Mouse (Mus musculus): Measurements from ENCODE around the gene Dazap2. TPM values are rescaled to one million over a fixed set of nuclear protein-coding genes. Genes with fewer than 3 reads are reported as not detected.

Dazap2 gene
- polyA plus RNA-seq (2015; fragmentation: Nextera tagmentation; extraction: Ambion mirVana), result 208 and 209 TPM in 2 replicates

- no peaks in the 10 kb centered on the region for H3K27me3 ChIP-seq
- peak within 1 kb of the TSS; percentile 96 for H3K27ac ChIP-seq
- H3K9me3 ChIP-seq, result no peaks in the 10 kb centered on the region
- H3K4me2 ChIP-seq, result peak within 1 kb of the TSS; percentile 85
- peaks cover 17% of the 10 kb centered on the region for H3K4me1 ChIP-seq
- ATAC-seq (ENCODE audit: borderline replicate concordance, extremely low read depth, low FRiP score, low TSS enrichment), result peak; percentile 92
- H3K4me3 ChIP-seq, result peak within 1 kb of the TSS; percentile 74
- H3K9ac ChIP-seq, result peak within 1 kb of the TSS; percentile 75
- under 1% methylated on average over 76 of the region's 99 CpGs for WGBS
- H3K36me3 ChIP-seq, result peaks cover 24% of the 10 kb centered on the region
Observed at GRCm38 (mm10) chr15:100614996-100615824, at the start of gene Dazap2. TSS of gene Dazap2 (plus strand) at chr15:100615349.

GRCm38 (mm10) chr15:100566531-100566930 is 48.6 kb upstream of the Dazap2 start:
- no peaks in the 10 kb centered on the region for H3K9me3 ChIP-seq
- no peak overlapping the region for H3K9ac ChIP-seq
- no peak for ATAC-seq (ENCODE audit: borderline replicate concordance, extremely low read depth, low FRiP score, low TSS enrichment)
- no peaks in the 10 kb centered on the region for H3K36me3 ChIP-seq
- no peak overlapping the region for H3K4me3 ChIP-seq
- no peak overlapping the region for H3K4me2 ChIP-seq
- no peaks in the 10 kb centered on the region for H3K4me1 ChIP-seq
- WGBS, result 72% methylated on average over 2 of the region's 2 CpGs
- H3K27me3 ChIP-seq, result no peaks in the 10 kb centered on the region
- H3K27ac ChIP-seq, result no peak overlapping the region

GRCm38 (mm10) chr15:100569239-100569638 is 45.9 kb upstream of the Dazap2 start:
- H3K9me3 ChIP-seq, result no peaks in the 10 kb centered on the region
- 67% methylated on average over 3 of the region's 3 CpGs for WGBS
- no peak for ATAC-seq (ENCODE audit: borderline replicate concordance, extremely low read depth, low FRiP score, low TSS enrichment)

GRCm38 (mm10) chr15:100573946-100574345 is 41.2 kb upstream of the Dazap2 start:
- 13% methylated on average over 6 of the region's 6 CpGs for WGBS
- H3K36me3 ChIP-seq, result no peaks in the 10 kb centered on the region
- H3K9me3 ChIP-seq, result no peaks in the 10 kb centered on the region
- no peak overlapping the region for H3K9ac ChIP-seq
- H3K4me2 ChIP-seq, result no peak overlapping the region; the same call in 1 of the 2 replicates
- peaks cover 23% of the 10 kb centered on the region for H3K4me1 ChIP-seq
- H3K27ac ChIP-seq, result peak overlapping the region; percentile 74
- no peaks in the 10 kb centered on the region for H3K27me3 ChIP-seq
- ATAC-seq (ENCODE audit: borderline replicate concordance, extremely low read depth, low FRiP score, low TSS enrichment), result peak; percentile 65; the same call in 1 of the 2 replicates
- H3K4me3 ChIP-seq, result no peak overlapping the region

More at GRCm38 (mm10) chr15:100569239-100569638, 45.9 kb upstream of the Dazap2 start:
- H3K36me3 ChIP-seq, result no peaks in the 10 kb centered on the region
- peaks cover 12% of the 10 kb centered on the region for H3K4me1 ChIP-seq
- H3K27ac ChIP-seq, result no peak overlapping the region
- no peaks in the 10 kb centered on the region for H3K27me3 ChIP-seq
- no peak overlapping the region for H3K4me2 ChIP-seq
- H3K9ac ChIP-seq, result no peak overlapping the region
- no peak overlapping the region for H3K4me3 ChIP-seq

- Histone ChIP-seq H3K4me1 (peaks cover 23% of the 10 kb centered on the region), H3K9me3 (no peaks in the 10 kb centered on the region)
- WGBS, result 43% methylated on average over 2 of the region's 2 CpGs
Observed at GRCm38 (mm10) chr15:100574378-100574777, 40.8 kb upstream of the Dazap2 start.

GRCm38 (mm10) chr15:100575366-100575765 is 39.8 kb upstream of the Dazap2 start:
- 87% methylated on average over 12 of the region's 12 CpGs for WGBS
- Histone ChIP-seq H3K27ac (peak overlapping the region; percentile 74), H3K4me2 (no peak overlapping the region), H3K4me1 (peaks cover 23% of the 10 kb centered on the region), H3K27me3 (no peaks in the 10 kb centered on the region), H3K9me3 (no peaks in the 10 kb centered on the region), H3K36me3 (no peaks in the 10 kb centered on the region), H3K4me3 (no peak overlapping the region), H3K9ac (no peak overlapping the region)
- ATAC-seq (ENCODE audit: borderline replicate concordance, extremely low read depth, low FRiP score, low TSS enrichment), result no peak

More at GRCm38 (mm10) chr15:100574378-100574777, 40.8 kb upstream of the Dazap2 start:
- H3K4me2 ChIP-seq, result no peak overlapping the region; the same call in 1 of the 2 replicates
- H3K27me3 ChIP-seq, result no peaks in the 10 kb centered on the region
- ATAC-seq (ENCODE audit: borderline replicate concordance, extremely low read depth, low FRiP score, low TSS enrichment), result no peak
- no peak overlapping the region for H3K9ac ChIP-seq
- H3K36me3 ChIP-seq, result no peaks in the 10 kb centered on the region
- peak overlapping the region; percentile 74 for H3K27ac ChIP-seq
- H3K4me3 ChIP-seq, result no peak overlapping the region

- Histone ChIP-seq H3K27me3 (no peaks in the 10 kb centered on the region), H3K9ac (no peak overlapping the region), H3K36me3 (no peaks in the 10 kb centered on the region), H3K4me1 (peaks cover 23% of the 10 kb centered on the region), H3K4me2 (no peak overlapping the region), H3K9me3 (no peaks in the 10 kb centered on the region), H3K4me3 (no peak overlapping the region), H3K27ac (no peak overlapping the region)
- ATAC-seq (ENCODE audit: borderline replicate concordance, extremely low read depth, low FRiP score, low TSS enrichment), result no peak
- 80% methylated on average over 6 of the region's 6 CpGs for WGBS
Observed at GRCm38 (mm10) chr15:100576392-100576791, 38.8 kb upstream of the Dazap2 start.

GRCm38 (mm10) chr15:100576810-100577209 is 38.3 kb upstream of the Dazap2 start:
- Histone ChIP-seq H3K27ac (no peak overlapping the region), H3K36me3 (no peaks in the 10 kb centered on the region), H3K4me1 (peaks cover 23% of the 10 kb centered on the region), H3K27me3 (no peaks in the 10 kb centered on the region), H3K4me3 (no peak overlapping the region), H3K4me2 (no peak overlapping the region), H3K9me3 (no peaks in the 10 kb centered on the region), H3K9ac (no peak overlapping the region)
- ATAC-seq (ENCODE audit: borderline replicate concordance, extremely low read depth, low FRiP score, low TSS enrichment), result no peak
- WGBS, result 75% methylated on average over 6 of the region's 6 CpGs

GRCm38 (mm10) chr15:100577972-100578371 is 37.2 kb upstream of the Dazap2 start:
- WGBS, result 80% methylated on average over 16 of the region's 16 CpGs
- ATAC-seq (ENCODE audit: borderline replicate concordance, extremely low read depth, low FRiP score, low TSS enrichment), result no peak
- no peaks in the 10 kb centered on the region for H3K36me3 ChIP-seq

GRCm38 (mm10) chr15:100580108-100580507 is 35.0 kb upstream of the Dazap2 start:
- Histone ChIP-seq H3K9ac (no peak overlapping the region), H3K9me3 (no peaks in the 10 kb centered on the region), H3K36me3 (no peaks in the 10 kb centered on the region), H3K4me2 (no peak overlapping the region), H3K27ac (no peak overlapping the region), H3K27me3 (no peaks in the 10 kb centered on the region), H3K4me1 (peaks cover 3% of the 10 kb centered on the region), H3K4me3 (no peak overlapping the region)
- ATAC-seq (ENCODE audit: borderline replicate concordance, extremely low read depth, low FRiP score, low TSS enrichment), result 0 out of 2 replicates have a peak, but pooled peaks have one; percentile 13
- WGBS, result 87% methylated on average over 10 of the region's 10 CpGs

More at GRCm38 (mm10) chr15:100577972-100578371, 37.2 kb upstream of the Dazap2 start:
- H3K27ac ChIP-seq, result no peak overlapping the region
- H3K9ac ChIP-seq, result no peak overlapping the region
- no peaks in the 10 kb centered on the region for H3K27me3 ChIP-seq
- peaks cover 23% of the 10 kb centered on the region for H3K4me1 ChIP-seq
- H3K4me2 ChIP-seq, result no peak overlapping the region
- no peaks in the 10 kb centered on the region for H3K9me3 ChIP-seq
- no peak overlapping the region for H3K4me3 ChIP-seq

GRCm38 (mm10) chr15:100585931-100586330 is 29.2 kb upstream of the Dazap2 start:
- 95% methylated on average over 16 of the region's 16 CpGs for WGBS
- Histone ChIP-seq H3K4me3 (no peak overlapping the region), H3K9ac (no peak overlapping the region), H3K4me1 (no peaks in the 10 kb centered on the region), H3K36me3 (no peaks in the 10 kb centered on the region), H3K9me3 (no peaks in the 10 kb centered on the region), H3K27ac (no peak overlapping the region), H3K27me3 (no peaks in the 10 kb centered on the region), H3K4me2 (no peak overlapping the region)
- no peak for ATAC-seq (ENCODE audit: borderline replicate concordance, extremely low read depth, low FRiP score, low TSS enrichment)

- ATAC-seq (ENCODE audit: borderline replicate concordance, extremely low read depth, low FRiP score, low TSS enrichment), result no peak
- Histone ChIP-seq H3K27me3 (no peaks in the 10 kb centered on the region), H3K9me3 (no peaks in the 10 kb centered on the region), H3K4me3 (no peak overlapping the region), H3K4me2 (no peak overlapping the region), H3K9ac (no peak overlapping the region), H3K36me3 (no peaks in the 10 kb centered on the region), H3K27ac (no peak overlapping the region), H3K4me1 (no peaks in the 10 kb centered on the region)
- WGBS, result 64% methylated on average over 4 of the region's 4 CpGs
Observed at GRCm38 (mm10) chr15:100587166-100587565, 28.0 kb upstream of the Dazap2 start.

Measured in lung, embryonic 15.5 days (tissue).